Mouse (Mus musculus) kidney, postnatal 36 days (tissue): ENCODE measurements around the gene Mllt11.
A peak's percentile ranks its signal among the peaks of the same experiment; 100 is the strongest.

Experiments
- DNase-seq, 2 experiments: peaks; one replicate each; pipeline ENCODE4 v3.0.0; 2021 to 2022; ENCODE audit warnings: mixed read lengths in 2 of 2

Gene Mllt11

GRCm38 (mm10) chr3:95231298-95232221 is at the start of gene Mllt11:
Mllt11 (minus strand) TSS chr3:95232171.
- peak; percentile 41 to 48 for DNase-seq

- DNase-seq, result peak; percentile 100
Measured at GRCm38 (mm10) chr3:95281216-95282126, 49.5 kb upstream of the Mllt11 start, which contains the start of the genes Mindy1 and Prune1. Mindy1 (plus strand) TSS chr3:95281345. Prune1 (minus strand) TSS chr3:95282076.

GRCm38 (mm10) chr3:95280747-95281146 is 48.8 kb upstream of the Mllt11 start:
- DNase-seq, result peak; percentile 53 to 58

GRCm38 (mm10) chr3:95277149-95277551 is 45.2 kb upstream of the Mllt11 start:
- DNase-seq, result peak in 1 of 2 experiments; percentile 55

GRCm38 (mm10) chr3:95276428-95276934 is 44.5 kb upstream of the Mllt11 start:
- DNase-seq, result no peak

- no peak for DNase-seq
Measured at GRCm38 (mm10) chr3:95275161-95275560, 43.2 kb upstream of the Mllt11 start.

GRCm38 (mm10) chr3:95274453-95274852 is 42.5 kb upstream of the Mllt11 start:
- no peak for DNase-seq

- DNase-seq, result no peak
Measured at GRCm38 (mm10) chr3:95273471-95273870, 41.5 kb upstream of the Mllt11 start.

GRCm38 (mm10) chr3:95270766-95271364 is 38.9 kb upstream of the Mllt11 start:
- DNase-seq, result peak in 1 of 2 experiments; percentile 46

GRCm38 (mm10) chr3:95269789-95270188 is 37.8 kb upstream of the Mllt11 start:
- no peak for DNase-seq

GRCm38 (mm10) chr3:95267855-95268254 is 35.9 kb upstream of the Mllt11 start:
- peak; percentile 47 to 71 for DNase-seq

GRCm38 (mm10) chr3:95266052-95266451 is 34.1 kb upstream of the Mllt11 start:
- DNase-seq, result no peak

GRCm38 (mm10) chr3:95264724-95265123 is 32.8 kb upstream of the Mllt11 start:
- DNase-seq, result no peak

GRCm38 (mm10) chr3:95263089-95263739 is 31.2 kb upstream of the Mllt11 start:
- DNase-seq, result peak; percentile 93 to 95

- no peak for DNase-seq
Measured at GRCm38 (mm10) chr3:95261975-95262374, 30.0 kb upstream of the Mllt11 start.

GRCm38 (mm10) chr3:95256931-95257330 is 25.0 kb upstream of the Mllt11 start:
- DNase-seq, result peak; percentile 55 to 64

- no peak for DNase-seq
Measured at GRCm38 (mm10) chr3:95250783-95251424, 18.9 kb upstream of the Mllt11 start, which contains the start of gene Bnipl. Bnipl (minus strand) TSS chr3:95251193.

- DNase-seq, result no peak
Measured at GRCm38 (mm10) chr3:95250361-95250760, 18.4 kb upstream of the Mllt11 start.

GRCm38 (mm10) chr3:95247660-95248336 is 15.8 kb upstream of the Mllt11 start:
- no peak for DNase-seq

GRCm38 (mm10) chr3:95246465-95247231 is 14.7 kb upstream of the Mllt11 start:
- DNase-seq, result peak; percentile 61 to 69
